Mouse (Mus musculus) adipocyte (in vitro differentiated cells): ENCODE measurements around the gene Pde6c.

Source experiments
- DNase-seq: peaks from one replicate; pipeline ENCODE4 v3.0.0-alpha.2; 2016; ENCODE audit warnings: low spot score

Gene Pde6c

GRCm38 (mm10) chr19:38143540-38144271, 11.1 kb downstream of the Pde6c start:
- no peak for DNase-seq

GRCm38 (mm10) chr19:38156243-38156642, 23.7 kb downstream of the Pde6c start:
- no peak for DNase-seq

GRCm38 (mm10) chr19:38161648-38162354, 29.2 kb downstream of the Pde6c start:
- no peak for DNase-seq

GRCm38 (mm10) chr19:38164633-38165032, 32.1 kb downstream of the Pde6c start:
- DNase-seq, result no peak

- DNase-seq, result peak; percentile 61
Observed at GRCm38 (mm10) chr19:38179675-38180074, 47.1 kb downstream of the Pde6c start.

- DNase-seq, result no peak
Observed at GRCm38 (mm10) chr19:38186631-38187344, 54.2 kb downstream of the Pde6c start.

GRCm38 (mm10) chr19:38187345-38187680, 54.7 kb downstream of the Pde6c start:
- no peak for DNase-seq

GRCm38 (mm10) chr19:38190606-38191005, 58.0 kb downstream of the Pde6c start:
- DNase-seq, result no peak

- no peak for DNase-seq
Observed at GRCm38 (mm10) chr19:38191446-38191845, 58.9 kb downstream of the Pde6c start.

GRCm38 (mm10) chr19:38195245-38195644, 62.7 kb downstream of the Pde6c start:
- no peak for DNase-seq

- DNase-seq, result peak; percentile 58
Observed at GRCm38 (mm10) chr19:38198731-38199130, 66.2 kb downstream of the Pde6c start.

GRCm38 (mm10) chr19:38206669-38207068, 74.1 kb downstream of the Pde6c start:
- DNase-seq, result no peak

- DNase-seq, result no peak
Observed at GRCm38 (mm10) chr19:38217696-38218095, 85.1 kb downstream of the Pde6c start.

- no peak for DNase-seq
Observed at GRCm38 (mm10) chr19:38223356-38223904, 90.8 kb downstream of the Pde6c start.

GRCm38 (mm10) chr19:38223905-38224684, 91.5 kb downstream of the Pde6c start, which contains the start of gene Fra10ac1:
Fra10ac1 (minus strand) TSS chr19:38224156.
- peak; percentile 89 for DNase-seq

- no peak for DNase-seq
Observed at GRCm38 (mm10) chr19:38224685-38225060, 92.1 kb downstream of the Pde6c start.

GRCm38 (mm10) chr19:38228699-38229098, 96.1 kb downstream of the Pde6c start:
- no peak for DNase-seq

- DNase-seq, result no peak
Observed at GRCm38 (mm10) chr19:38232087-38232486, 99.5 kb downstream of the Pde6c start.

- no peak for DNase-seq
Observed at GRCm38 (mm10) chr19:38232516-38232915, 99.9 kb downstream of the Pde6c start.
